8 mouse cellular contexts compared by ENCODE assay signal in the genomic region with DNA sequence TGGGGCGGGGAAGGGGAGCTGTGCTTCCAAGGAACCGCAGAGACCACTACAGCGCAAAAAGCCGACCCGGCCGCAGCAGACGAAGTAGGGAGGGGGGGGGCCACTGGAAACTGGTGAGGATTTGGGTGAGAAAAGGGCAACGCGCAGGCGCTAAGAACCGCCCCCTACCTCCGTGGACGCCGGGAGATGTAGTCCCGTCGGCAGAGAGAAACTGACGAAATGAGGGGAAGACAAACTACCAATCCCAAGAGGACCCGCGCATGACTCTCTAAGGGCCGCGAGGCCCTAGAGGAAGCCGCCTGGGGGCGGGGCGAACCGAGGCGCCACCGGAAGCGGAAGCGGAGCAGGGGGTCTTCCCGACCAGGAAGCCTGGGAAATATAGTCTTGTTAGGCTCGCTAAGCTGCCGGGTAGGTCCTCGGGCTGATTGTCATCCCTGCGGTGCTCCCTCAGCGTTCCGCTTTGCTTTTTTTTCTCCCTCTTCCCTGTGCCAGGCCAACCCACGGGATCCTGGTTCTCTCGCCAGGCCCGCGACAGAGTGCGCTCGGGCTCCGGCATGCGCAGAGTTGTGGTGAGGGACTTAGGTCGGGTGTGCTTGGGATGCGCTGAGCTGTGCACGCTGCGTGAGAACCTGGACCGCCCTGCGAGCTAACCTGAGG. TPM values are rescaled to one million over a fixed set of nuclear protein-coding genes. Genes with fewer than 3 reads are reported as not detected.
DNase-seq lines count a peak whose midpoint lies in the region; ATAC-seq lines count a peak whose summit lies in the region.

Gene Gpank1, plus strand, starts transcription at position 313 of the 657 bp plus-strand sequence.

- H3K4me2 ChIP-seq in heart, embryonic 14.5 days (ENCODE audit: low read length): peak within 1 kb of the TSS; percentile 96
- peak within 1 kb of the TSS; percentile 97 for H3K4me2 ChIP-seq in liver, embryonic 13.5 days
- H3K4me2 ChIP-seq in stomach, embryonic 16.5 days (ENCODE audit: low read depth, low read length): peak within 1 kb of the TSS; percentile 97

- H3K9me3 ChIP-seq in heart, embryonic 14.5 days (ENCODE audit: control insufficient read depth, low read length): no peaks in the 10 kb centered on the region
- no peaks in the 10 kb centered on the region for H3K9me3 ChIP-seq in liver, embryonic 13.5 days (replicated peaks)
- H3K9me3 ChIP-seq in stomach, embryonic 16.5 days (replicated peaks; ENCODE audit: control insufficient read depth, low read length): no peaks in the 10 kb centered on the region

- peak; percentile 91 for DNase-seq in c-Kit-negative CD71-positive TER-119-positive erythroid progenitor cells, embryonic 14.5 days (ENCODE audit: low read depth, low spot score)
- peak; percentile 97 for DNase-seq in fibroblast of lung, adult 2 months (ENCODE audit: low read depth)
- DNase-seq in kidney, postnatal 14 days: peak; percentile 98
- peak; percentile 96 for DNase-seq in liver, embryonic 13.5 days
- DNase-seq in neural tube, embryonic 10.5 days (ENCODE audit: extremely low spot score, low spot score): peak; percentile 97

- H3K27ac ChIP-seq in heart, embryonic 14.5 days (replicated peaks in 1 of 2; ENCODE audit: control insufficient read depth in 1 of 2, insufficient read depth in 1 of 2, low read depth in 2 of 2, low read length in 2 of 2): peak within 1 kb of the TSS; percentile 80 to 83
- peak within 1 kb of the TSS; percentile 93 for H3K27ac ChIP-seq in liver, embryonic 13.5 days
- peak within 1 kb of the TSS; percentile 95 for H3K27ac ChIP-seq in stomach, embryonic 16.5 days (ENCODE audit: low read length)

- peak within 1 kb of the TSS; percentile 98 for H3K9ac ChIP-seq in heart, embryonic 14.5 days (ENCODE audit: low read length)
- peak within 1 kb of the TSS; percentile 97 for H3K9ac ChIP-seq in liver, embryonic 13.5 days
- H3K9ac ChIP-seq in stomach, embryonic 16.5 days (ENCODE audit: low read length): peak within 1 kb of the TSS; percentile 89

- WGBS in heart, embryonic 14.5 days: under 1% methylated on average over 48 of the region's 50 CpGs
- under 1% methylated on average over 50 of the region's 50 CpGs for WGBS in liver, embryonic 13.5 days (ENCODE audit: insufficient replicate concordance)
- WGBS in stomach, embryonic 16.5 days: under 1% methylated on average over 50 of the region's 50 CpGs

- peak; percentile 95 for ATAC-seq in CD4-positive, CD25-positive, alpha-beta regulatory T cell, adult 4 months
- ATAC-seq in heart, embryonic 14.5 days (ENCODE audit: insufficient number of reproducible peaks, insufficient read depth, low FRiP score, low read depth): peak; percentile 92
- peak; percentile 94 for ATAC-seq in liver, embryonic 13.5 days (ENCODE audit: low read depth)
- peak; percentile 96 for ATAC-seq in stomach, embryonic 16.5 days (ENCODE audit: insufficient read depth, low FRiP score)

- H3K4me3 ChIP-seq in heart, embryonic 14.5 days (ENCODE audit: control insufficient read depth in 1 of 2, insufficient read depth in 1 of 2, low read depth in 1 of 2, low read length in 2 of 2): peak within 1 kb of the TSS; percentile 77 to 94
- H3K4me3 ChIP-seq in liver, embryonic 13.5 days (replicated peaks): peak within 1 kb of the TSS; percentile 96
- peak within 1 kb of the TSS; percentile 61 for H3K4me3 ChIP-seq in stomach, embryonic 16.5 days (replicated peaks; ENCODE audit: low read length)

- H3K36me3 ChIP-seq in heart, embryonic 14.5 days (ENCODE audit: control insufficient read depth, insufficient read depth, low read length): peaks cover 54% of the 10 kb centered on the region
- peaks cover 52% of the 10 kb centered on the region for H3K36me3 ChIP-seq in liver, embryonic 13.5 days
- H3K36me3 ChIP-seq in stomach, embryonic 16.5 days (ENCODE audit: control insufficient read depth, insufficient read depth, low read length): 0 out of 2 replicates have a peak, but pooled peaks cover 13% of the 10 kb centered on the region

- peaks cover 4 to 23% of the 10 kb centered on the region in 2 experiments for H3K4me1 ChIP-seq in heart, embryonic 14.5 days (ENCODE audit: control insufficient read depth in 2 of 2, insufficient read depth in 2 of 2, low read length in 2 of 2)
- H3K4me1 ChIP-seq in liver, embryonic 13.5 days (replicated peaks): peaks cover 51% of the 10 kb centered on the region
- peaks cover 28% of the 10 kb centered on the region for H3K4me1 ChIP-seq in stomach, embryonic 16.5 days (ENCODE audit: control insufficient read depth, insufficient read depth, low read length)

- no peaks in the 10 kb centered on the region for H3K27me3 ChIP-seq in heart, embryonic 14.5 days (ENCODE audit: control insufficient read depth, insufficient read depth, low read length)
- H3K27me3 ChIP-seq in liver, embryonic 13.5 days: no peaks in the 10 kb centered on the region
- H3K27me3 ChIP-seq in stomach, embryonic 16.5 days (ENCODE audit: control insufficient read depth, insufficient read depth, low read length): no peaks in the 10 kb centered on the region

RNA-seq across cellular contexts. Expression of gene Gpank1, which starts in this region (rescaled TPM):
- polyA plus RNA-seq in CD4-positive, CD25-positive, alpha-beta regulatory T cell, adult 4 months (2017; shearing (Covaris generic)): 10 to 100 TPM; 80.4 to 86.0 TPM
- 10.0 and 11.4 TPM in 2 replicates for polyA plus RNA-seq in heart, embryonic 14.5 days (2014; fragmentation: Nextera tagmentation; extraction: Ambion mirVana)
- polyA plus RNA-seq in liver, embryonic 13.5 days (2015; fragmentation: Nextera tagmentation; extraction: Ambion mirVana): 14.1 and 14.8 TPM in 2 replicates
- polyA plus RNA-seq in stomach, embryonic 16.5 days (2015; fragmentation: Nextera tagmentation; extraction: Ambion mirVana): 18.1 and 19.4 TPM in 2 replicates

Comparison
In these comparisons a context has a peak if more than half of its experiments do, and no peak if none do; other contexts are left out.
1. Peak in every context shown above with its lines: DNase-seq, ATAC-seq, H3K4me3 ChIP-seq and H3K27ac ChIP-seq.